Mouse (Mus musculus) kidney, adult 8-10 months (tissue): Measurements from ENCODE around the gene Zkscan16.

Experiments
- DNase-seq, 2 experiments: peaks; one replicate each; pipeline ENCODE4 v3.0.0; 2022

Zkscan16 gene

GRCm38 (mm10) chr4:58941638-58942037, 1.8 kb upstream of the Zkscan16 start:
- DNase-seq, result no peak

DNA sequence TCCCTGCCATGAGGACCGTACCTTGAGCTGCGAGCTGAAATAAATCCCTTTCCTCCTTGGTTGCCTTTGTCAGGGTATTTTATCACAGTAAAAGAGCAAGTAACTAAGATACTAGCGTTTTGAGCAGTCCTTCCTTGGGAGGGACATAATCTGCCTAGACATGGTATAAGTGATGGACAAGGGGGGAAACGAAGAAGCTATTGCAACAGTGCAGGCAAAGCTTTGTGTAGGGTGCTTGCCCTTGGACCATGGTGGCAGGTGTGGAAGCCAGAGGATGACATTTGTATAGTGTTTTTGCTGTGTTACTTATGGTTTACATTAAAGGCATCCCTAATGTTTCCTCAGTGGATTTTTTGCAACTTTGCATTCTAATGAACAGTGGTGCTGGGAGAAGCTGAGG, 486 bp upstream of the Zkscan16 start:
- no peak for DNase-seq

- DNase-seq, result no peak
Observed at GRCm38 (mm10) chr4:58944206-58944553, 752 bp downstream of the Zkscan16 start.

DNA sequence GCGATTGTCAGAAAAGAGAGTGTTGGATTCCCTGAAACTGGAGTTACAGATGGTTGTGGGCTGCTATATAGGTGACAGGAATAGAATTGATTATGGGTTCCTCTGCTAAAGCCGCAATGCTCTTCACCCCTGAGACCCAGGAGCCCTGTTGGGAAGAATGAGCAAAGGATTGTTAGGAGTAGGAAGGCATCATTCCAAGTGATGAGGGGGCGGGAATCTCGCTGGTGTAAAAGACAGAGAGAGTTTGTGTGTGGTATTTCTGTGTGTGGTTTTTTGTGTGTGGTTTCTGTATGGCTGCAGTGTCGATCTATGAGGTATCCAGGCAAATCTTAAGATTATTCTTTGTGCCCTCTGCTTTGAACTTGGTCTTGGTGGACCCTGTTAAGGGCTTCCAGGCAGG, 1.3 kb downstream of the Zkscan16 start:
- DNase-seq, result no peak

- no peak for DNase-seq
Observed at GRCm38 (mm10) chr4:58948391-58948790, 5.0 kb downstream of the Zkscan16 start.

DNA sequence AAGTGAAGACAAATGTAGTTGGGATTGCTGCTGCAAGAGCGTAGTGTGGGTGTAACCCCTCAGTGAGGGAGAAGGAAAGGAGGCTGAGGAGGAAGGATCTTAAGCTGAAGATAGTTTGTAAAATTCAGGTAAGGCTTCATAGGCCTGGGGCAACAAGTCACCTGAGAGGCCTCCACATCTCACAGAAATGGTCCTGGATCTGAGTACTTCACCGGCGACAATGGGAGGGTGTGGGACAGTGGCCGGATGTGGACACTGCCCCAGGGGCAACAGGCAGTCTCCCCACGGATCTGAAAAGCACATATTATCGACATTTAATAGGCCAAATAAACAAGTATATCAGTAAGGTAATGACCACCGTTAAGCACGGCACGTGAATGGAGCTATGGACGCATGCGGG, 9.2 kb downstream of the Zkscan16 start:
- DNase-seq, result no peak

DNA sequence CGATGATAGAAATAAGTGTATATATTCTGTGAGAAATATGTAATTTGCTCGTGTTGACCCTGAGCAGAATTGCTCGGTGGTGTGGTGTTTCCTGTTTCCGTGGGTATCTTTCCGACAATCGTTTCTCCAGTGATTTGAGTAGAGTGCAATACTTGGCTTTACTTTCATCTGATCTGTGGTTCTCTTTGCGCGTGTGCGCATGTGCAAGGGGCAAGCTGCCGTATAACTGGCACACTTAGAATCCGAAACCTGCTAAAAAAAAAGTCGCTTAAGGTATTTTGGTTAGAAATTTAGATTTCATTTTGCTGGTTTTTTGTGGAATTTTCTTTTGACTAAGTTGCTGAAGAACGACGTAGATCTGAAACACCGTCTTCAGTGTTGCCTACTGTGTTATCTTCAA, 18.3 kb downstream of the Zkscan16 start:
- DNase-seq, result no peak

GRCm38 (mm10) chr4:58963271-58963670, 19.8 kb downstream of the Zkscan16 start:
- DNase-seq, result no peak

GRCm38 (mm10) chr4:58965136-58965535, 21.7 kb downstream of the Zkscan16 start:
- DNase-seq, result no peak

DNA sequence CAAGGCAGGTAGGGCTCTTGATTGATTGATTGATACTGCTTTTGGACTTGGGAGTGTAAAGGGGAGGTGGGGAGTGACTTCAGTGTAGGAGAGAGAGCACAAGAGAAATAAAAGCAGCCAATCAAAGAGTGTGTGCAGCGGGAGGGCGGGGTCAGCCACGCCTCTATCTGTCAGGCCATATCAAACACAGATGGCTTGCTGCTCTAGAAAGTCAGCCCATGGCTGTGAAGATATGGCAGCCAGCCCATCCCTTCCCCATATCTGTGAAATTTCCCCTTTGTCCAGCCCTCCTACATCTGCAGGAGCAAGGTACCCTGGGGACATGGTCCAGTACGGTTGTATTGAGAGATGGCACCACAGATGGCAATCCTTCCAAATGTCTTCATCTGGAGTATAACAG, 27.2 kb downstream of the Zkscan16 start:
- no peak for DNase-seq

GRCm38 (mm10) chr4:58975711-58976110, 32.3 kb downstream of the Zkscan16 start:
- DNase-seq, result no peak

GRCm38 (mm10) chr4:58981421-58981820, 38.0 kb downstream of the Zkscan16 start:
- DNase-seq, result no peak

DNA sequence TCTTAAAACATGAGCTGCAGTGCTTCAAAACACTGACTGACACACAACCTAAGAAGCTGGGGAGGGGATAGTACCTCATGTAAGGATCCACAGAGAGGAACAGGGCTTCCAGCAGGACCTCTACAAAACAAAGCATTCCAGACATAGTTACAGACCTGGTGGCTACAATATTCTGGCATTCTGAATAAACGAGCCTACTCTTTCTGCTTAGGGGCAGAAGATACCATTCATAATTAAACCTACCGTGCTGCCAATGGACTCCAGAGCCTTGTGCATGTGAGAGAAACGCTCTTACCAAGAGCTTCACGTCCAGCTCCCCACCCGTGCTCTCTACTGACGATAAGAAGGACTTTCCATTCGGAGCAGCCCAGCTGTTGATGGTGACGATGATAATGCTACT, 39.4 kb downstream of the Zkscan16 start:
- no peak for DNase-seq

GRCm38 (mm10) chr4:58985157-58985648, 41.8 kb downstream of the Zkscan16 start:
- DNase-seq, result peak; percentile 58 to 84

- DNase-seq, result peak; percentile 83 to 89
Observed at GRCm38 (mm10) chr4:58986540-58987190, 43.2 kb downstream of the Zkscan16 start, which contains the start of gene Ptgr1. TSS of gene Ptgr1 (minus strand) at chr4:58987119.

GRCm38 (mm10) chr4:58989303-58989898, 46.0 kb downstream of the Zkscan16 start:
- DNase-seq, result peak; percentile 45 to 55

GRCm38 (mm10) chr4:58990609-58991434, 47.4 kb downstream of the Zkscan16 start:
- no peak for DNase-seq

DNA sequence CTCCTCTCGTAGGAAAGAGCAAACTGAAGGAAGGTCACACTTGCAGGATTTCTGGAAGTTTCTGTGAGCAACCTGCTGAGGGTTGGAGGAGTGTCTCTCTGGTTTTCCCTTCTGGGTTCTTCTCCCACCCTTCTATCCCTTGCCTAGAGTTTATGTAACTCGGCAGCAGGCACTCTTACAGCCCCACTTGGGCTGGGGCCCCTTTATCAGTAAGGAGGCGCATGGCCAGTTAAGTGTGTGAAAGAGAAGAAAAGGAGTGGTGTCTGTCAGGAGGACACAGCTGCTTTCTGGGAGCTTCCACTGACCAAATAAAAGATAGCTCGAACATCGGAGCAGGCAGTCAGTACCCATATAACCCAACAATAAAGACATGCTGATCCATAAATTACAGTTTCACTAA, 48.8 kb downstream of the Zkscan16 start:
- DNase-seq, result no peak

- no peak for DNase-seq
Observed at GRCm38 (mm10) chr4:58994762-58995161, 51.3 kb downstream of the Zkscan16 start, which contains the start of gene Dnajc25. TSS of gene Dnajc25 (plus strand) at chr4:58995062.

- DNase-seq, result no peak
Observed at GRCm38 (mm10) chr4:58995251-58995693, 51.8 kb downstream of the Zkscan16 start.

DNA sequence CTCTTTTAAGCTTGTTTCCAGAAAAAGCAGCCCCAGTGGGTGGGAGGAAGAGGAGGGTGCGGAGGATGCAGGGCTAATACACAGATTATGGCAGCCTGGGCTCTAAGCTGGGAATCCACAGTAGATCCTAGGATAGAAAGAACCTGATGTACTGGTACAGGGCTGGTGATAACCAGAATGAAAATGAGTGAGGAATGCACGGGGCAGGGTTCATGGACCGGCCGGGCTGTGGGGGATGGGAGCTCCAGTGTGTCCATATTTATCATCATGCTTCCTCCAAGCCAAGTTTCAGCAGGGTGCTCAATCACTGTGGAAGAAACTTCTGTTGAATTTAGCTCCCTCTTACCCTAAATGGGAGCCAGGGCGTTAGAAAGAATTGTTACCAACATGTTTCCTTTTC, 53.7 kb downstream of the Zkscan16 start:
- DNase-seq, result peak; percentile 22 to 37

DNA sequence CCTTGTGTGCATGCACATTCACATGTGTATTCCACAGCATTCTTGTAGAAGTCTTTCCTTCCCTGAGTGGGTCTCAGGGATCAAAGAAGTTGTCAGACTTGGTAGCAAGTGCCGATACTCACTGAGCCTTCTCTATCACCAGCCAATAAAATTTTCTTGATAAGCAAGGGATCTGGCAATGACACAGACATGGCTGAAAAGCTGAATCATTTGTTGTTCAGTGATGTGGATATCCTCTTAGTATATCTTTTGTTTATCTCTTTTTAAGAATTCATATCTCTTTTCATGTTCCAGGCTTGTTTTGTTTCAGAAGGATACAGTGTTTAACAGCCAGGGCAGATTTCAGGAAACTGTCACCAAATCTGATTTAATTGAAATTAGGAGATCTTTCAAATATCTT, 55.3 kb downstream of the Zkscan16 start:
- DNase-seq, result no peak

DNA sequence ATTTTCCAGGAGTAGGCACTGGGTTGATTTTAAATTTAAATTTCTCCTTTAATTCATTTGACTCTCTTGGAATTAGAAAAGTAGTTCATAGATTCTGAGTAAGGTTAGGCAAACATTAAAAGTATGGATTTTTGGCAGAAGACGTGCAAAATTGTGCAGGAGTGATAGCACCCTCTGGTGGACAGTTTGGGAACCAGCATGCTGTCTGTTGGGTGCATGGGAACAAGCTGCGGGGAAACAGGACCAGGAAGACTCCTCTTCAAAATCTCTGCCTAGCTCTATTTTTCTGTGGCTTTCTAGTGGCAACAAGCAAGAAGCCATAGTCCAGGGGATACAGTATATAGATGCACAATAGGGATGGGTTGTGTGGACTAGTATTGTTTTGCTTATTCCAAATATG, 56.3 kb downstream of the Zkscan16 start:
- peak; percentile 57 to 83 for DNase-seq

GRCm38 (mm10) chr4:59000614-59001013, 57.2 kb downstream of the Zkscan16 start:
- DNase-seq, result peak; percentile 36
